Mouse (Mus musculus) neural tube, embryonic 12.5 days (tissue): ENCODE results near the gene Dnajc11. TPM values are rescaled to one million over a fixed set of nuclear protein-coding genes. Genes with fewer than 3 reads are reported as not detected.

Source experiments
- ATAC-seq: fragments of 200-750 bp; cut with Nextera tagmentation; 2 replicates; pipeline ENCODE4 v1.8.0; 2017; ENCODE audit warnings: low read depth, mild to moderate bottlenecking, moderate TSS enrichment, moderate library complexity; ENCODE audit not compliant: low FRiP score
- H3K27ac ChIP-seq: fragments of 300-500 bp; sonication (generic); 2 replicates; pipeline ENCODE4 v1.5.1; 2016
- H3K27me3 ChIP-seq: fragments of 300-500 bp; sonication (generic); replicated peaks from 2 replicates; pipeline ENCODE4 v1.6.1; 2016; ENCODE audit warnings: mild to moderate bottlenecking
- H3K36me3 ChIP-seq: fragments of 300-500 bp; sonication (generic); 2 replicates; pipeline ENCODE4 v1.6.1; 2016; ENCODE audit warnings: mild to moderate bottlenecking
- H3K4me1 ChIP-seq: fragments of 300-500 bp; sonication (generic); 2 replicates; pipeline ENCODE4 v1.6.1; 2016
- H3K4me2 ChIP-seq: fragments of 300-500 bp; sonication (generic); replicated peaks from 2 replicates; pipeline ENCODE4 v1.6.1; 2016; ENCODE audit warnings: mild to moderate bottlenecking
- H3K4me3 ChIP-seq: fragments of 300-500 bp; sonication (generic); 2 replicates; pipeline ENCODE4 v1.5.1; 2016
- H3K9ac ChIP-seq: fragments of 300-500 bp; sonication (generic); 2 replicates; pipeline ENCODE4 v1.6.1; 2016; ENCODE audit warnings: mild to moderate bottlenecking
- H3K9me3 ChIP-seq: fragments of 300-500 bp; sonication (generic); 2 replicates; pipeline ENCODE4 v1.6.1; 2016; ENCODE audit warnings: mild to moderate bottlenecking
- WGBS: fragments of 180-500 bp; shearing (Covaris S2); methylation state at CpG from one replicate; pipeline ENCODE4 v1.1.7; 2016; 5-methylcytosine and 5-hydroxymethylcytosine counted together
- polyA plus RNA-seq: library from polyadenylated mRNA; unstranded; fragments of >200 nt; fragmentation: Nextera tagmentation; extraction: Ambion mirVana; gene quantifications from 2 replicates; pipeline ENCODE4 v1.2.1, GENCODE M21; 2016

Gene Dnajc11
- polyA plus RNA-seq, 1 experiment from 2014 or later = 91.4 TPM

GRCm38 (mm10) chr4:152020024-152020423 is 86.5 kb downstream of the Dnajc11 start:
- no peak overlapping the region for H3K9ac ChIP-seq
- H3K27ac ChIP-seq = no peak overlapping the region
- no peak overlapping the region for H3K4me2 ChIP-seq
- peaks cover 71% of the 10 kb centered on the region for H3K36me3 ChIP-seq
- 92% methylated on average over 21 of the region's 21 CpGs for WGBS
- no peaks in the 10 kb centered on the region for H3K27me3 ChIP-seq
- peaks cover 6% of the 10 kb centered on the region; the same call in 1 of the 2 replicates for H3K4me1 ChIP-seq
- no peak for ATAC-seq
- no peaks in the 10 kb centered on the region for H3K9me3 ChIP-seq
- no peak overlapping the region for H3K4me3 ChIP-seq

- no peak overlapping the region for H3K4me2 ChIP-seq
- WGBS = 82% methylated on average over 12 of the region's 12 CpGs
Measured at GRCm38 (mm10) chr4:152021568-152022097, 88.1 kb downstream of the Dnajc11 start.

GRCm38 (mm10) chr4:152022506-152022905 is 89.0 kb downstream of the Dnajc11 start:
- H3K36me3 ChIP-seq = peaks cover 63% of the 10 kb centered on the region
- ATAC-seq = no peak

More at GRCm38 (mm10) chr4:152021568-152022097, 88.1 kb downstream of the Dnajc11 start:
- no peak for ATAC-seq
- Histone ChIP-seq H3K9ac (no peak overlapping the region), H3K36me3 (peaks cover 63% of the 10 kb centered on the region), H3K27me3 (no peaks in the 10 kb centered on the region), H3K9me3 (no peaks in the 10 kb centered on the region), H3K4me1 (peaks cover 22% of the 10 kb centered on the region), H3K27ac (no peak overlapping the region), H3K4me3 (no peak overlapping the region)

GRCm38 (mm10) chr4:152024525-152024924 is 91.0 kb downstream of the Dnajc11 start:
- Histone ChIP-seq H3K27ac (no peak overlapping the region), H3K9me3 (no peaks in the 10 kb centered on the region), H3K4me2 (no peak overlapping the region), H3K4me3 (no peak overlapping the region), H3K27me3 (no peaks in the 10 kb centered on the region), H3K36me3 (peaks cover 50% of the 10 kb centered on the region), H3K4me1 (peaks cover 39% of the 10 kb centered on the region), H3K9ac (no peak overlapping the region)
- 92% methylated on average over 11 of the region's 11 CpGs for WGBS
- ATAC-seq = no peak

More at GRCm38 (mm10) chr4:152022506-152022905, 89.0 kb downstream of the Dnajc11 start:
- no peaks in the 10 kb centered on the region for H3K27me3 ChIP-seq
- H3K4me1 ChIP-seq = peaks cover 26% of the 10 kb centered on the region
- no peak overlapping the region for H3K27ac ChIP-seq
- H3K4me3 ChIP-seq = no peak overlapping the region
- H3K9me3 ChIP-seq = no peaks in the 10 kb centered on the region
- no peak overlapping the region for H3K9ac ChIP-seq
- no peak overlapping the region for H3K4me2 ChIP-seq
- 91% methylated on average over 8 of the region's 8 CpGs for WGBS

- Histone ChIP-seq H3K27ac (no peak overlapping the region), H3K9me3 (no peaks in the 10 kb centered on the region), H3K4me2 (peak overlapping the region; percentile 93), H3K27me3 (no peaks in the 10 kb centered on the region), H3K36me3 (peaks cover 25% of the 10 kb centered on the region), H3K4me1 (peaks cover 46% of the 10 kb centered on the region), H3K9ac (peak overlapping the region; percentile 81), H3K4me3 (peak overlapping the region; percentile 83)
- ATAC-seq = peak; percentile 31
- 3% methylated on average over 36 of the region's 41 CpGs for WGBS
Measured at GRCm38 (mm10) chr4:152026751-152027508, 93.4 kb downstream of the Dnajc11 start.

DNA sequence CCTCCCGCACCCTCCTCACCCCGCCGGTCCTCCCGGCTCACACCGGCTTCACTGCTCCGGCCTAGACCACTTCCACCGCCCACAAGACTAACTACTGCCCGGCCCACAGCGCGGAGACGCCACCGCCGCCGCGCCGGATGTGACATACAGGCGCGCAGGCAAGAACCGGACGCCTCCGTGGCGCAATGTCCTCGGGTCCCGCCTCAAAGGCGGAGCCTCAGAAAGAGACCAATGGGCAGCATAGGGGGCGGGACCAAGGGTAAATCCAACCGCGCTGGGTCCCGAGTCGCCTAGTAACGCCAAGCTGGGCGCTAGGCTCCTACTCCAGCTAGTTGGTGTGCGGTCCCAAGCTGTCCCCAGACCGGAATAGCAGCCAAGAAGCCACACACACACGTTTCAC is 94.0 kb downstream of the Dnajc11 start, which contains the start of gene Zbtb48:
Gene Zbtb48, minus strand, starts transcription at position 148 of the 400 bp plus-strand sequence.
- Histone ChIP-seq H3K27ac (no peak within 1 kb of the TSS), H3K36me3 (peaks cover 20% of the 10 kb centered on the region), H3K4me3 (peak within 1 kb of the TSS; percentile 83), H3K4me1 (peaks cover 46% of the 10 kb centered on the region), H3K4me2 (peak within 1 kb of the TSS; percentile 93), H3K27me3 (no peaks in the 10 kb centered on the region), H3K9me3 (no peaks in the 10 kb centered on the region), H3K9ac (peak within 1 kb of the TSS; percentile 81)
- under 1% methylated on average over 35 of the region's 35 CpGs for WGBS
- peak; percentile 97 for ATAC-seq

DNA sequence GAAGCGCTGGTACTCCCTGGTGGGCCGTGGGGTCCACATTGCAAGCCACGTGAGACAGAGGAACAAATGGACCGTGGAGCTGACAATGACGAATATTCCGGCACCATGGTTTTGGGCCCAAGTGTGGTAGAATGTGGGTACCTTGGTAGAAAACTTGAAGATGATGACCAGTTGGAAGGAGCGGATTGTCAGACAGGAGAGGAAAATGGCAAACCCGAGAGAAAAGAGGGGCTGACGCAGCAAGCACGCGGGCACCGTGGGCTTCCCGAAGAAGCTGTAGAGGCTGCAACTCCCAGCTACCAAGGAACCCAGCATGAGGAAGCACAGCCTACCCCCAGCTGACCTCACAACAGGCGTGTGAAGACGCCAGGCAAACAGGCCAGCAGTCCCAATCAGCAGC is 95.0 kb downstream of the Dnajc11 start:
- Histone ChIP-seq H3K4me3 (peak overlapping the region; percentile 83; the same call in 1 of the 2 replicates), H3K27ac (no peak overlapping the region), H3K27me3 (no peaks in the 10 kb centered on the region), H3K4me2 (peak overlapping the region; percentile 93), H3K4me1 (peaks cover 46% of the 10 kb centered on the region), H3K9me3 (no peaks in the 10 kb centered on the region), H3K36me3 (peaks cover 10% of the 10 kb centered on the region), H3K9ac (peak overlapping the region; percentile 81; the same call in 1 of the 2 replicates)
- ATAC-seq = no peak
- 66% methylated on average over 15 of the region's 15 CpGs for WGBS

- no peak overlapping the region for H3K4me3 ChIP-seq
- no peaks in the 10 kb centered on the region for H3K9me3 ChIP-seq
- H3K4me1 ChIP-seq = peaks cover 46% of the 10 kb centered on the region
- peaks cover 7% of the 10 kb centered on the region; the same call in 1 of the 2 replicates for H3K36me3 ChIP-seq
- no peak overlapping the region for H3K27ac ChIP-seq
- H3K27me3 ChIP-seq = no peaks in the 10 kb centered on the region
- 50% methylated on average over 5 of the region's 5 CpGs for WGBS
- no peak for ATAC-seq
- H3K9ac ChIP-seq = no peak overlapping the region
- peak overlapping the region; percentile 93 for H3K4me2 ChIP-seq
Measured at GRCm38 (mm10) chr4:152029087-152029486, 95.6 kb downstream of the Dnajc11 start.

- H3K27ac ChIP-seq = no peak overlapping the region
- no peak overlapping the region for H3K9ac ChIP-seq
- H3K4me2 ChIP-seq = 0 out of 2 replicates have a peak overlapping the region, but pooled peaks have one; percentile 1
- H3K36me3 ChIP-seq = no peaks in the 10 kb centered on the region; the same call in 1 of the 2 replicates
- H3K9me3 ChIP-seq = no peaks in the 10 kb centered on the region
- 78% methylated on average over 4 of the region's 4 CpGs for WGBS
- no peak for ATAC-seq
- H3K27me3 ChIP-seq = no peaks in the 10 kb centered on the region
- H3K4me3 ChIP-seq = no peak overlapping the region
- H3K4me1 ChIP-seq = peaks cover 41% of the 10 kb centered on the region
Measured at GRCm38 (mm10) chr4:152029997-152030396, 96.5 kb downstream of the Dnajc11 start.

Other genes with a start within 250 kb of the Dnajc11 start
- gene Camta1, start 71.8 kb upstream of the Dnajc11 start, polyA plus RNA-seq = 164 and 180 TPM in 2 replicates
- gene Thap3, start 55.3 kb downstream of the Dnajc11 start, polyA plus RNA-seq = 32.2 and 36.2 TPM in 2 replicates
- 30.5 and 31.3 TPM in 2 replicates for gene Phf13, start 62.6 kb downstream of the Dnajc11 start, polyA plus RNA-seq
- gene Klhl21, start 75.1 kb downstream of the Dnajc11 start, polyA plus RNA-seq = 7.2 and 7.6 TPM in 2 replicates
- gene Zbtb48, start 94.0 kb downstream of the Dnajc11 start, polyA plus RNA-seq = 17.8 and 20.4 TPM in 2 replicates
- 1.2 and 1.4 TPM in 2 replicates for gene Tas1r1, start 104.9 kb downstream of the Dnajc11 start, polyA plus RNA-seq
- 33.5 and 34.8 TPM in 2 replicates for gene Nol9, start 105.6 kb downstream of the Dnajc11 start, polyA plus RNA-seq
- gene Plekhg5, start 138.8 kb downstream of the Dnajc11 start, polyA plus RNA-seq = 10.4 and 10.6 TPM in 2 replicates
- 0.80 and 1.2 TPM in 2 replicates for gene Tnfrsf25, start 182.2 kb downstream of the Dnajc11 start, polyA plus RNA-seq
- 0.32 and 0.55 TPM in 2 replicates for gene Espn, start 218.7 kb downstream of the Dnajc11 start, polyA plus RNA-seq
- gene Hes2, start 225.2 kb downstream of the Dnajc11 start, polyA plus RNA-seq = 0.24 and 1.7 TPM in 2 replicates
- 191 and 213 TPM in 2 replicates for gene Acot7, start 244.4 kb downstream of the Dnajc11 start, polyA plus RNA-seq